Mouse (Mus musculus) liver, embryonic 11.5 days (tissue): ENCODE data around the gene Tshz3. TPM values are rescaled to one million over a fixed set of nuclear protein-coding genes. Genes with fewer than 3 reads are reported as not detected.

Source experiments
- ATAC-seq: fragments of 200-750 bp; cut with Nextera tagmentation; replicated peaks from 2 replicates; pipeline ENCODE4 v1.8.0; 2017; ENCODE audit warnings: moderate number of reproducible peaks, mild to moderate bottlenecking, moderate TSS enrichment, moderate library complexity; ENCODE audit not compliant: low FRiP score
- DNase-seq: peaks from one replicate; pipeline ENCODE4 v3.0.0-alpha.2; 2017; ENCODE audit warnings: low spot score
- H3K27ac ChIP-seq: fragments of 300-500 bp; sonication (generic); 2 replicates; pipeline ENCODE4 v1.5.1; 2014; ENCODE audit warnings: mild to moderate bottlenecking, low read depth, low read length, control low read depth
- H3K27me3 ChIP-seq: fragments of 300-500 bp; sonication (generic); replicated peaks from 2 replicates; pipeline ENCODE4 v1.6.1; 2014; ENCODE audit warnings: low read length, mixed read lengths; ENCODE audit not compliant: control insufficient read depth, insufficient read depth
- H3K36me3 ChIP-seq: fragments of 300-500 bp; sonication (generic); 2 replicates; pipeline ENCODE4 v1.6.1; 2014; ENCODE audit warnings: mild to moderate bottlenecking, low read length, moderate library complexity, mixed read lengths; ENCODE audit not compliant: control insufficient read depth, insufficient read depth
- H3K4me1 ChIP-seq: fragments of 300-500 bp; sonication (generic); replicated peaks from 2 replicates; pipeline ENCODE4 v1.6.1; 2014; ENCODE audit warnings: low read length, mixed read lengths; ENCODE audit not compliant: control insufficient read depth, insufficient read depth
- H3K4me2 ChIP-seq: fragments of 300-500 bp; sonication (generic); 2 replicates; pipeline ENCODE4 v1.6.1; 2014; ENCODE audit warnings: mild to moderate bottlenecking, control low read depth, moderate library complexity
- H3K4me3 ChIP-seq: fragments of 300-500 bp; sonication (generic); 2 replicates; pipeline ENCODE4 v1.5.1; 2014; ENCODE audit warnings: low read depth, low read length, control low read depth
- H3K9ac ChIP-seq: fragments of 300-500 bp; sonication (generic); 2 replicates; pipeline ENCODE4 v1.6.1; 2014; ENCODE audit warnings: low read depth, low read length, control low read depth
- H3K9me3 ChIP-seq: fragments of 300-500 bp; sonication (generic); 2 replicates; pipeline ENCODE4 v1.6.1; 2016; ENCODE audit warnings: low read length, inconsistent platforms, mixed read lengths; ENCODE audit not compliant: control insufficient read depth
- WGBS: fragments of 180-500 bp; shearing (Covaris S2); extraction: QIAGEN DNeasy Blood & Tissue Kit; methylation state at CpG from one replicate; pipeline ENCODE4 v1.1.7; 2014; 5-methylcytosine and 5-hydroxymethylcytosine counted together
- polyA plus RNA-seq: library from polyadenylated mRNA; unstranded; fragments of >200 nt; fragmentation: Nextera tagmentation; extraction: Ambion mirVana; gene quantifications from 2 replicates; pipeline ENCODE4 v1.2.1, GENCODE M21; 2014

Tshz3 gene
- polyA plus RNA-seq, 1 experiment from 2014 or later: 3.7 TPM

DNA sequence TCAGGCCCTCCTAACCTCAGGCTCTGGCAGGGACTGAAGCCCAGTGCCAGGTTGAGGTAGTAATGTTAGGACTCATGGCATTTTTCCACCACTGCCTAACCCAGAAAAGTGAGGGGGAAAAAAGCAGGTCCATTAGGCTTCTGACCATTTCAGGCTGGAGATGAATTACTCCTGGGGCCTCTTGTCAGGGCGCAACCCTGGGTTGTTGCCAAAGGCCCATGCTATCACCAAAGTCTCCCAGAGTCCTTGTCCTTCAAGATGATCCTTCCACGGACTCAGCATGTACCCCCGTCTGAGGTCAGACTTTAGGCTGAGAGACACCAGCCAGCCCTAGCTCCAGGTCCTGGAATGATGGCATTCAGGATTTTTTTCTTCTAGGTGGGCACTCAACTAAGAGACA is 4.8 kb upstream of the Tshz3 start:
- WGBS: 23% methylated on average over 3 of the region's 3 CpGs

GRCm38 (mm10) chr7:36694642-36695191 is 3.2 kb upstream of the Tshz3 start:
- Histone ChIP-seq H3K4me3 (no peak overlapping the region; the same call in 1 of the 2 replicates), H3K9ac (no peak overlapping the region), H3K36me3 (no peaks in the 10 kb centered on the region), H3K4me2 (peak overlapping the region; percentile 90), H3K4me1 (peaks cover 4% of the 10 kb centered on the region), H3K9me3 (no peaks in the 10 kb centered on the region), H3K27me3 (peaks cover 99% of the 10 kb centered on the region), H3K27ac (no peak overlapping the region)
- no peak for DNase-seq
- WGBS: 13% methylated on average over 7 of the region's 7 CpGs
- ATAC-seq: no peak

More for the DNA sequence above, 4.8 kb upstream of the Tshz3 start:
- no peak overlapping the region for H3K4me3 ChIP-seq
- no peak overlapping the region for H3K9ac ChIP-seq
- H3K27ac ChIP-seq: no peak overlapping the region
- H3K27me3 ChIP-seq: peaks cover 86% of the 10 kb centered on the region
- DNase-seq (no peak), ATAC-seq (no peak)
- no peak overlapping the region for H3K4me2 ChIP-seq
- H3K9me3 ChIP-seq: no peaks in the 10 kb centered on the region
- no peaks in the 10 kb centered on the region for H3K36me3 ChIP-seq
- peaks cover 2% of the 10 kb centered on the region for H3K4me1 ChIP-seq

GRCm38 (mm10) chr7:36695276-36695675 is 2.6 kb upstream of the Tshz3 start:
- Histone ChIP-seq H3K9me3 (no peaks in the 10 kb centered on the region), H3K4me3 (peak overlapping the region; percentile 69), H3K36me3 (no peaks in the 10 kb centered on the region), H3K27me3 (peaks cover 95% of the 10 kb centered on the region), H3K4me1 (peaks cover 4% of the 10 kb centered on the region), H3K27ac (no peak overlapping the region), H3K4me2 (peak overlapping the region; percentile 90), H3K9ac (no peak overlapping the region)
- no peak for DNase-seq
- 3% methylated on average over 25 of the region's 25 CpGs for WGBS
- no peak for ATAC-seq

- ATAC-seq: no peak
- Histone ChIP-seq H3K9me3 (no peaks in the 10 kb centered on the region), H3K9ac (peak overlapping the region; percentile 35; the same call in 1 of the 2 replicates), H3K36me3 (no peaks in the 10 kb centered on the region), H3K4me2 (peak overlapping the region; percentile 90), H3K27me3 (peaks cover 91% of the 10 kb centered on the region), H3K27ac (no peak overlapping the region), H3K4me3 (peak overlapping the region; percentile 69), H3K4me1 (peaks cover 4% of the 10 kb centered on the region)
- under 1% methylated on average over 42 of the region's 42 CpGs for WGBS
- DNase-seq: peak; percentile 66
Measured at GRCm38 (mm10) chr7:36695791-36696241, 2.1 kb upstream of the Tshz3 start.

DNA sequence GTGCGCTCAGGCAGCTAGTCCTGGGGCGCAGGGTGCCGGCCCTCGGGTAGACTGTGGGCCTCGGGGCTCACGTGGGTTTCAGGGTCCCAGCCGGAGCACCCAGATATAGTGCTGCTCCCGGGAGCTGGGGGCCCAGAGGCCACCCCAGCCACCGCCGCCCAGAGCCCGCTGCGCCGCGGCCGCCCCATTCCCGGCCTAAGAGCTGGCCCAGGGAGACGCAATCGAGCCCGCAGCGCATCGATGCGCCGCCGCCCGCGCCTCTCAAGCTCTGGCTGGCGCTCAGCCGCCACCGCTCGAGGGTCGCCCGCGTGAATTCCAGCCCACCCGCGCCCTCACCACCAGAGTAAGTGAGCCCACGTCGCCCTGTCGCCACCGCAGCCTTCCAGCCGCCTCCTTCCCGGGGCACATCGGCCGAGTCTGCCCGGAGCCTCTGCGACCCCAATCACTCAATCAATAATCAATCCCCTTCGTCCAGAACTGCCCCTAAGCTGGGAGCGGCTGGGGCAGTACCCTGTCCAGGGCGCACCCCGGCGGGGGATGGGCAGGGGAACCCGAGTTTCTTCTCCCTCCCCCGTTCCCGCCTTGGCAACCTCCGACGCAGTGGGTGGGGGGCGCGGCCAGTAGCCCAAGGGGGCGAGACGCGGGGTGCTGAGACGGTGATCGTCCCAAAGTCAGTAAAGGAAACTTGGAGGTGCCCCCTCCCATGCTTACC is 1.4 kb upstream of the Tshz3 start:
- H3K4me1 ChIP-seq: peaks cover 2% of the 10 kb centered on the region; the same call in 1 of the 2 replicates
- H3K9ac ChIP-seq: peak overlapping the region; percentile 18; the same call in 1 of the 2 replicates
- DNase-seq (peak; percentile 83), ATAC-seq (peak; percentile 39; the same call in 1 of the 2 replicates)
- H3K27ac ChIP-seq: peak overlapping the region; percentile 80; the same call in 1 of the 2 replicates
- peak overlapping the region; percentile 69 for H3K4me3 ChIP-seq
- no peaks in the 10 kb centered on the region for H3K9me3 ChIP-seq
- H3K4me2 ChIP-seq: peak overlapping the region; percentile 90
- no peaks in the 10 kb centered on the region for H3K36me3 ChIP-seq
- WGBS: under 1% methylated on average over 60 of the region's 62 CpGs
- H3K27me3 ChIP-seq: peaks cover 86% of the 10 kb centered on the region

DNA sequence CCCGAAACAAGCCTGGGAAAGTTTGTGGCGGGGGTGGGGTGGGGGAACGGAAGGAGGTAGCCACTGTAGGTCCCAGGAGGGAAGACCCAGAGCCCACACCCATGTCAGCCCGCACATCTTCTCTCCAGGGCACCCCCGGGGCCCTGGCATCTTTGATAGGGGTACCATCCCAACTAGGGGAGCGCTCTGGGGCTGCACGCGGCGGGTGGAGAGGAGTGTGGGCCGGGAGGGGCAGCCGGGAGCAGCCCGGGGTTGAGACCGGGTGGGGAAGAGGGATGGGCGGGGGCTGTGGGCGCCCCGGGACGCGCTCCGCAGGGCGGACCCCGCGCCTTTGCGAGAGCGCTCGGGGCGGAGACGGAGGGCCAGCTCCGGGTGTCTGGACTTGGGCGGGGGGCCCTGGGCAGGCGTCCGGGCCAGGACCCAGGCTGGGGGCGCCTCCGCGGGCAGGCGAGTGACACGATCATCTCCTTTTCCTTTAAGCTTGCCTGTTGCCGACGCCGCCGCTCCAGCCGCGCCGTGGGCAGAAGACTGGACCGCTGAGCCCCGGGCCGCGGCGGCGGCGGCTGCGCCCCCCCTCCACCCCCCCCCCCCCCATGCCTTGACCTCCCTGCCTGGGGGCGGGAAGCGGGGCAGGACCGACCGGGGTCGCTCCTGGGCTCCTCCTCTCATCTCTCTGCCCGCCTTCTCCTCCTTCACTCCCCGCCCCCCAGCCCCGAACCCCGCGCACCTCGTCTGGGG is 631 bp upstream of the Tshz3 start:
- ATAC-seq (peak; percentile 61), DNase-seq (peak; percentile 72)
- WGBS: 1% methylated on average over 32 of the region's 62 CpGs
- peak overlapping the region; percentile 25; the same call in 1 of the 2 replicates for H3K9ac ChIP-seq
- peak overlapping the region; percentile 69 for H3K4me3 ChIP-seq
- peak overlapping the region; percentile 80 for H3K27ac ChIP-seq
- no peaks in the 10 kb centered on the region for H3K36me3 ChIP-seq
- H3K4me2 ChIP-seq: peak overlapping the region; percentile 90
- H3K4me1 ChIP-seq: peaks cover 2% of the 10 kb centered on the region; the same call in 1 of the 2 replicates
- peaks cover 79% of the 10 kb centered on the region for H3K27me3 ChIP-seq
- no peaks in the 10 kb centered on the region for H3K9me3 ChIP-seq

- no peak for DNase-seq
- Histone ChIP-seq H3K9ac (peak overlapping the region; percentile 63), H3K27ac (peak overlapping the region; percentile 55; the same call in 1 of the 2 replicates), H3K9me3 (no peaks in the 10 kb centered on the region), H3K4me3 (peak overlapping the region; percentile 69), H3K4me2 (peak overlapping the region; percentile 90), H3K36me3 (no peaks in the 10 kb centered on the region), H3K4me1 (peaks cover 2% of the 10 kb centered on the region; the same call in 1 of the 2 replicates), H3K27me3 (peaks cover 71% of the 10 kb centered on the region)
- no peak for ATAC-seq
- 2% methylated on average over 16 of the region's 16 CpGs for WGBS
Measured at GRCm38 (mm10) chr7:36698589-36698946, 650 bp downstream of the Tshz3 start.
